Mouse (Mus musculus) megakaryocyte progenitor cell, adult 5-6 weeks (primary cell): ENCODE measurements around the gene Usp10. TPM values are rescaled to one million over a fixed set of nuclear protein-coding genes. Genes with fewer than 3 reads are reported as not detected.
A peak's percentile ranks its signal among the peaks of the same experiment; 100 is the strongest.

Experiments
- ATAC-seq: replicated peaks from 2 replicates; pipeline ENCODE4 v1.8.0; 2016; ENCODE audit warnings: mild to moderate bottlenecking, moderate TSS enrichment, inconsistent platforms; ENCODE audit not compliant: poor library complexity
- total RNA-seq, 2 experiments: library from RNA; stranded (forward) in 1 of 2; stranded (reverse) in 1 of 2; fragments of 157-497, 149-512 nt in 1 of 2; fragments of 200-1000 nt in 1 of 2; gene quantifications; 2 replicates each; pipeline versions ENCODE4 v1.2.3 to v1.2.4; 2015 to 2017

Usp10 gene
- total RNA-seq (2015) (71.9 and 73.0 TPM in 2 replicates), total RNA-seq (2017) (43.7 and 80.3 TPM in 2 replicates)

DNA sequence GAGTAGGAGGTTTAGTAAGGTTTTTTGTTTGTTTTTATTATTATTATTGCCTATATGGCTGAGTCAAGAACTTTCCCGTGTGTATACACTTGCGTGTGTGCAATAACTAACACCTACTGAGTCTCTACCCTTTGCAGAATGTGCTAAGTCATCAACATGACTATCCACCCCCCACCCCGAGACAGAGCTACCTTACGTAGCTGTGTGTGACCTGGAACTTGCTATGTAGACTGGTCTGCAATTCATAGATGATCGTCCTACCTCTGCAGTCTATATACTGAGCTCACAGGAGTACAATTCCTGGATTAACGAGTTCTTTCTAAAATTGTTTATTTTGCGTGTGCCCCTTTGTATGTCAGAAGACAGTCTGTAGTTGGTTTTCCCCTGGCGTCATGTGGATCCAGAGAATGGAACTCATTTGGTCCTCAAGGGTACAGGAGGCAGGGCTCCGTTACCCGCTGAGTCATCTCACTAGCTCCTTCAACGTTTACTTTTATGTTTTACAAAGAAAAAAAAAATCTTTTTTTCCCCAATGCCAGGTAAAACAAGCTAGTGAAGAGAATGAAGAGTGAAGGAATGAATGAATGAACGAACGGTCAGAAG is at the start of gene Usp10:
Gene Usp10 (plus strand): TSS at position 417 of the 603 bp plus-strand sequence.
- ATAC-seq, result peak; percentile 21; the same call in 1 of the 2 replicates

DNA sequence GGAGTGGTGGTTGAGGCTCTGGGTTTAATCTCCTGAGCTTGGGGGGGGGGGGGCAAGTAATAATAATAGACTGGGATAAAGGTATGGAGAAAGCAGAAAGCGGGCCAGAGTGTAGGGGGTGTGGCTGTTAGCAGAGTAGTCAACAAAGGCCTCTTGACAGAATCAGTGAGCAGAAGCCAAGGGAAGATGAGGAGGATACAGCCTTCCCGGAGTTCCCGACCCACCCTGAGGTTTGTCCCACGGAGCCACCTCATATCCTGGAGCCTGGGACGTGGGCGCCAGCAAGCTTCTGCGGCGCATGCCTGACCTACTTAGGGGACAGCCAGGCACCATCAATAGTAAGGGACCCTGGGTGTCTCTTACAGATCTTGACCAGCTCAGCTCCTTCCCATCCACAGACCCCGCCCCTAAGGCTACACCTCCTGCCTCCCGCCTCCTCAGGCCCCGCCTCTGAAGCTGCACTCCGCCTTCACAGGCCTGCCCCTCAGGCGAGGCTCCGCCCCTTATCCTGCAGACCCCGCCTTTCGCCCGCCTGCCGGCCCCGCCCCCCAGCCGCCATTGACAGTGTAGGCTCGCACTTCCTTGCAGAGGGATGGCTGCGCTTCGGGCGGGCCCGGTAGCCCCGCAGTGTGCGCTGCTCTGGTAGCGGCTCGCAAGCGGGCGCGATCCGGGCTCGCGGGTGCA is 48.3 kb upstream of the Usp10 start, which contains the start of gene Klhl36:
Gene Klhl36 (plus strand): TSS at position 561 of the 684 bp plus-strand sequence.
- ATAC-seq, result peak; percentile 96

DNA sequence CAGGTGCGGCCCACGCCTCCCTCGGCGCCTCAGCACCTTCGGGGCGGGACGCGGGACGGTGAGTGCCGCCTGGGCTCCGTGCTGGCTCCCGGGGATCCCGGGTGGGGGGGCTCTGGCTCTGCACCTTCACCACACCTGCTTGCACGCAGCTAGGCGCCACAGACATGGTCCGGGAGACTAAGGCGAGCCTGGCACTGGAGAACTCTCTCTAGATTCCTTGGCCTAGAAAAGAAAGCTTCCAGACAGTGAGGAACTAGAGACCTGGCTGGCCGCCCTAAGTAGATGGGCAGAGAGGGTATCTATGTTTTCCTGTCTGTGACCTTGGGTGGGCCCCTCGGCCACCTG is 47.8 kb upstream of the Usp10 start:
- no peak for ATAC-seq

DNA sequence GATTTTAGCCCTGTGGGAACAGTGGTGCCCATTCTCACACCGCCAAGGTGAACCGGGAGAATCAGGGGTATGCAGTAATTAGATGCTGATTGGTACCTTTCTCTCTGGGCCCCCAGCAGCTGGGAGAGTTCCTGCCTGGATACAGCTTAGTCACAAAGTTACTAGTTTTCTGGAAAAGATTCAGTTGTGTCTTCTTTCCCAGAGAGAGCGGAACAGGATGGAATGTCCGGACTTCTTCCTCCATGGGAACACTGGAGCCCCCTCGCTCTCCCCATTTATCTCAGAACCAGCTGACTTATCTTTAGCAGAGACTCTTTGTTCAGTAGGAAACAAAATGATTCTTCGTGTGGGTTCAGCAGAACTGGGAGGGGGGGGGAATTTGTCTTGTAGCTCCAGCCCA is 47.4 kb upstream of the Usp10 start:
- ATAC-seq, result no peak

DNA sequence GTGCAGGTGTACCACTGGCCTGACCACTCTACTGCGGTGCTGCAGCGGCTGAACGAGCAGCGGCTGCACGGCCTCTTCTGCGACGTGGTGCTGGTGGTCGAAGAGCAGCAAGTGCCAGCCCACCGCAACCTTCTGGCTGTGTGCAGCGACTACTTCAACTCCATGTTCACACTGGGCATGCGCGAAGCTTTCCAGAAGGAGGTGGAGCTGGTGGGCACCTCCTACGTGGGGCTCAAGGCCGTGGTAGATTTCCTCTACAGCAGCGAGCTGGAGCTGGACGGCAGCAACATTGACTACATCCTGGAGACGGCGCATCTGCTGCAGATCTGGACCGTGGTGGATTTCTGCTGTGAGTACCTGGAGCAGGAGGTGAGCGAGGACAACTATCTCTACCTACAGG is 40.5 kb upstream of the Usp10 start:
- ATAC-seq, result no peak

DNA sequence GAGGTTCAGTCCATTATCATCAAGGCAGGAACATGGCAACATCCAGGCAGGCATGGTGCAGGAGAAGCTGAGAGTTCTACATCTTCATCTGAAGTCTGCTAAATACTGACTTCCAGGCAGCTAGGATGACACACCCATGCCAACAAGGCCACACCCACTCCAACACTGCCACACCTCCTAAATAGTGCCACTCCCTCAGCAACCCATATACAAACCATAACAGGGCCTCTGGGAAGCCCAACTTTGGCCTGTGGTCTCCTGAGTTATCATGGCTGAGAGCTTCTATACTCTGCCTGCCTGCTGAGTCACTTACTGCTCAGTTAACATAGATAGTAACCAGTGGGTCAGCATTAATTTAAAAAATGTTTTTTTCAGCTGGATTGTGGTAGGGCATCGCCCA is 37.0 kb upstream of the Usp10 start:
- peak; percentile 99 for ATAC-seq

DNA sequence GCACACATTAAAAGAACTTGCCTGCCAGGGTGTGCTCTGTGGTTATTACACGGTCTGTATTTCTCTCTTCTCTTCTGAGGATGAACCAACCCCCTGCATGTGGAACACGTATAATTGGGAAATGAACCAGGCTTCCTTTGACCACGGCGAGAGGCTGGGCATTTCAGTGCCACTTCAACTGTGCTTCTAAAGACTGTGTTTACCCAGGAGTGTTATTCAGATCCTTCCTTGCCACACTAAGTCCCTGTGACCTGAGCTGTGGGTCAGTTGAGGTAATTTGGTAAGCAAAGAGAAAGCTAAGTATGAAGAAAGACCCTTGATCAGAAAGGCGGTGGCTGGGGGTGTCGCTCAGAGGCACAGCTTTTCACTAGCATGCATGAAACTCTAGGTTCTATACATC is 28.9 kb upstream of the Usp10 start:
- no peak for ATAC-seq

DNA sequence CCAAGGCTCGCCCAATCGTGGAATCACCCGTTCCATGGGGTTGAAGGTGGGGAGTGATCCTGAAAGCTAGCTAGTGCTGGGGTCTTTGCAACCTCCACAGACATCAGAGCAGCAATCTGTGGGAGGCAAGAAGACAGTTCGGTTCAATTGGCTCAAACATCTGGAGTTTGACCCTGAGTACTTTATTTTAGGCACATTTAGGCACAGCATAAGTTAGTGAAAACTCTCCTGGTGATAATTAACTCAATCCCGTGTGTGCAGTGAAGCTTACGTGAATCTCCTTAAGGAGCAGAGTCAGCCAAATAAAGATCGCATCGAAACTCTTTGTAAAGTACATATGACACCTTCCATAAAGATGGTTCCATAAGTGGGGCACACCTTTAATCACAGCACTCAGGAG is 28.2 kb upstream of the Usp10 start:
- no peak for ATAC-seq

DNA sequence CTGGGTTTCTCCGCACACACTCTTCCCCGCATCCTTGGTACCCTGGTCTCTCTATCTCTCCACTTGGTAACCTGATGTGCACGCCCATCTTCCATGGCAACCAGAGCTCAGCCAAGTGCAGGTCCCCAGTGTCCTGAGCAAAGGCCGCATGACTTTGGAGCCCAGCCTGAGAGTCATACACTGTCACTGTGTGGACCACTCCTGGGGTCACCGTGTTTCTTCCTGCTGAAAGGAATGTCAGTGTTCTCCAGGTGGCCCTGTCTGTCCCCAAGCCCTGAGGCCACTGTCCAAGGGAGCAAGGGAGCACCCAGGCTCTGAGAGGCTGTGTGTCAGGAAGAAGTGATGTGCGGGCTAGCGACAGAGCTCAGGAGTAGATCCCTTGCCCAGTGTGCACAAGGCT is 26.9 kb upstream of the Usp10 start:
- ATAC-seq, result no peak

DNA sequence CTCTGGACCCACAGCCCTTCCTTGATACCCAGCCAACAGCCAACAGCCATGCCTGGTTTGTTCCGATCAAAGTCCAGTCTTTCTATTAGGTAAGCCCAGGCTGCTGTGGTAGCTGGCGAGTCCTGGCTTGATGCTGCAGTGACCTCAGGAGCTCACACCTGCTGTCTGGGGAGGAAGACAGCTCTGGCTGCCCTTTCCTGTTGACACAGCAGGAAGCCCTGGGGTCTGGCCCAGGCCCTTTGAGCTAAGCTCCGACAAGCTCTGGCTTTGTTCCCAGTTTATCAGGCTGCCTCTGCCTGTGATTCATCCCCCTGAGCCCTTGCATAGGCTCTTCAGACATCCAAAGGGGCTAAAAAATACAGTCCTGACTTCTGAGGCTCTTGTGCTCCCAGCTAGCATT is 24.5 kb upstream of the Usp10 start:
- ATAC-seq, result no peak

DNA sequence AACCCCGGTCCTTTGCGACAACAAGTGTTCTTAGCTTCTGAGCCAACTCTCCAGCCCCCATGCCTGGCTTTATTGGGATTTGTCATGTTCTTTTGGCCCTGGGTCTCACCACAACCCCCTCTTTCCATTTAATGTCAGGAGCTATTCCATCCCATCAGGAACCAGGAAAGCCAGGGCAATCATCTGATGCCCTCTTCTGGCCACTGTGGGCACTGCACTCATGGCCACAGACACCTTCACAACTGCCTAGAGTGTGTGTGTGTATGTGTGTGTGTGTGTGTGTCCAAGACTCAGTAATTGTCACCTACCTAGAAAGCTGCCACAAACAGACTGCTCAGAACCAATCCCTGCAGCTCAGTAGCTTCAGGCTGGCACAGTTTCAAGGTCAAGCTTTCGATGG is 23.0 kb upstream of the Usp10 start:
- ATAC-seq, result peak; percentile 86

DNA sequence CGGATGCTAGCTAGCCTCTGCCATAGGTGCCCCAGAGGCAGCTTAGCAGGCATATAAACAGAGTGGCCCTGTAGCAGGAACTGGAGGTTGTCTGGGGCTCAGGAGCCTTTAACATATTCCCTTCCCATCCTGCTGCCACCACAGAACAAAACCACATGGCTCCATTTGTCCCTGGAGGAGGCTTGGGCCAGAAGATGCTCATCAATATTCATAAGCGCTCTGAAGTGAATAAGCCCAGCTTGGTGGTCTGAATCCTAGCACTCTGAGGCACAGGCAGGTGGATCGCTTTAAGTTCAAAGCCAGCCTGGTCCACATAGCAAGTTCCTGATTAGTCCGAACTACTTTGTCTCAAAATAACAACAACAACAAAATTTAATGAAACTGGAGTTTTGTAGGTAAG is 22.1 kb upstream of the Usp10 start:
- no peak for ATAC-seq

DNA sequence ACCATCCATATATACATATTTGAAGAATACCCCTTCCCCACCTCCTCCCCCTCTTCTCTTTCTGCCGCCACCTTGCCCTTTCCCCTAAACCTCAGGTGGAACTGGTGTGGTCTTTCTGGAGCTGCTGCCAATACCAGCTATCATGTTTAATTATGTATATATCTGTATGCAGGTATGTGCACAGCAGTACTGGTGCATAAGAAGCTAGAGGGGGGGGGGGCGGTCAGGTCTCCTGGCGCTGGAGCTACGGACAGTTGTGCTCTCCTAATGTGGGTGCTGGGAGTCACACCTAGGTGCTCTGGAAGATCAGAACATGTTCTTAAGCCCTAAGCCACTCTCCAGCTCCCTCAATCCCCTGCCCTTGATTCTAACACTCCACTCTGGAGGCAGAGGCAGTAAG is 13.1 kb upstream of the Usp10 start:
- ATAC-seq, result no peak

DNA sequence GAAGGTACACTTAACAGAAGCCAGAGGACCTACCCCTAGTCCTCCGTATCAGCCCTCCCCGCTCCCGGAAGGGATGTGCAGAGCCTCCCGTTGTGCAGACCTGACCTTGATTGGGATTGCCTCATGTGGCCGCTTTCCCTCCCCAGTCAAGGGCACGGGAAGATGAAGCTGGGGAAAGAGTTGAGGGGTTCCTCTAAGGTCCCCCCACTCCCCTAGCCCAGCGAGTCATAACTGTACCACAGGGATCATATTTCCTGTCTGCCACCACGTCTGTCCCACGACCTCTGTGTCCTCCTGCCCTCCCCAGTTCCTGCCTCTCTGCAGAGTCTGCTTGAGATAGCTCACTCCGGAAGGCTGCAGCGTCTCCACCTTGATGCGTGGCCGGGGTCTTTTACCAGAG is 12.2 kb upstream of the Usp10 start:
- ATAC-seq, result peak; percentile 55

DNA sequence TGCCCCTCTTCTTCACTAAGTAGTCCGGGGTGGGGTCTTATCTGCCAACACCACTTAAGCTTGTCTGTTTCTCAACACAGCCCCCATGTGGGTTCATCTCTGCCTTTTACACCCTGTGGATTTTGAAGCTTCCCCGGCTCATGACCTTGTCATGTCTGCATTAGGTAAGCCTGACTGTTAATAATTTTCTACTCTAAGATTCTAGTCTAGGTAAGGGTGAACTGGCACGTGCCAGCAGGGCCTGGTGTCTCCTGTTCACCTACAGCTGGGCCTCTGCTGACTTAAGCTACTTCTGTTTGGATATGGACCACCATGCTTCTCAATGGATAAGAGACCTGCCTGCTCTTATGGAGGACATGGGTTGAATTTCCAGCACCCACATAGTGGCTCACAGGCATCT is 8.8 kb upstream of the Usp10 start:
- no peak for ATAC-seq

DNA sequence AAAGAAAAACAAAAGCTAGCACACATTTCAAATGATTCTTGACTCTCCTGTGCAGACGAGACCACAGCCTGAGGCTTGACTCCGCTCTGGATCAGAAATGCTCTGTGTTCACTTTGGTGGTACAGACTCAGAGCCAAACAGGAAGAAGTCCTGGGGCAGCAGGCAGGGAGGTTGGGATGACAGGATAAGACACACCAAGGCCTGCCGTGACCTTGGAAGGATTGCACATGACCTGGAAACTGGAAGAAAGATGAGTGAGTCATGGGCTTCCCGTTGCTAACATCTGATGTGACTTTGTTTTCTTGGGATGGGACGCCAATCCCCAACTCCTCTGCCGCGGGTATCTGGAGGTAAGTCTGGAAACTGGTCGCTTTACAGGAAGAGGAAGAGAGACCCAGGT is 8.2 kb upstream of the Usp10 start:
- ATAC-seq, result no peak

DNA sequence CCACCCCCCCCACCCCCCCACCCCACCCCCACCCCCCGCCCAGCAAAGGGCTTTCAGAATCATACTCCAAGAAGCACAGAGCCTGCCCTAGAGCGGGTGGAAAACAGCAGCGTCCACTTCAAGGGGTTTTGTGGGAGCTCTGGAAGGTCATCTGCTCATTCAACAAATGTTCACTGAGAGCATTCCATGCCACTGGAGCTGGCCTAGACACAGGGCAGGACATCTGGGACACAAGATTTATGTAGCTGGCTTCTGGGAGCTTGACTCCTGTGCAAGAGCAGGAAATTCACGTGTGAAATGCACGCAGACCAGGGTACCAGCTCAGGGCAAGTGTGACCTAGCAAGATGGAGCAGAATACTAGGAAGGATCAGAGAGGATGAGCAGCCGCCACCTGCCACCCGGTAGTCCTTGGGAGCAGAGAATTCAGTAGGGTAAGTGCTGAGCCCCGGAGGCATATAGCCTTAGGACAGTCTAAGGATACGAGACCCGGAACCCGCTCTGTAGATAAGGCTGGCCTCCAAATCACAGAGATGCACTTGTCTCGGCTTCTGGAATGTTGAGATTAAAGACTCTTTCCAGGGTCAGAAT is 5.7 kb upstream of the Usp10 start:
- no peak for ATAC-seq

DNA sequence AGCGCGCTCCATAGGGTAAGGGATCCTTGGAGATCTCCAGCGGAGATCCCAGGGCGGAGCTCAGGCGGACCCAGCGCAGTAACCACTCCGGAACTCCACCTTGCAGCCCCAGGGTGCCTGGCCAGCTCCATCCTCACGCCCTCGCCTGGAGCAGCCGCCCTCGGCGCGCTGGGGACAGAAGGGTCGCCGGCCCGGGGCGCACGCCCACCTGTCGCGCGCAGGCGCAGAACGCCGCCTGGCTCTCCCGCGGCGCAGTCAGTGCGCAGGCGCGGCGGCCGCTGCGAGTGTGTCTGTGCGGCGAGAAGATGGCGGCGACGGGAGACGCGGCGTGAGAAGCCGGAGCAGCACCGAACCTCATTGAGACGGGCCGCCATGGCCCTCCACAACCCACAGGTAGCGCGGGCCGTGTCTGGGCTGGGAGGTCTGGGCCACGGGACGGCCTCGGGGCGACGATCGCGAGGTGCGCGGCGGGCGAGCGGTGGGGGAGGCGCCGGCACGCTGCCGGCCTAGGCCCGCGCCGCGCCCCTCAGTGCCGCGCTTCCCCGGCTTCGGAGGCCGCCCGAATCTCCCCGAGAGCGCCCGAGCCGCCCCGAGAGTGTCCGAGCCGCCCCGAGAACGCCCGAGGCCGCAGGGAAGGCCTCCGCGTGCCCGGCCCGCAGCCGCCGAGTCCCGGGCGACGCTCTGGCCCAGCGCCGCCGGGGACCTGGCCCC is 542 bp downstream of the Usp10 start, which contains the start of gene Gm20388:
Gene Gm20388 (plus strand): TSS at position 295 of the 711 bp plus-strand sequence.
- peak; percentile 79 for ATAC-seq

DNA sequence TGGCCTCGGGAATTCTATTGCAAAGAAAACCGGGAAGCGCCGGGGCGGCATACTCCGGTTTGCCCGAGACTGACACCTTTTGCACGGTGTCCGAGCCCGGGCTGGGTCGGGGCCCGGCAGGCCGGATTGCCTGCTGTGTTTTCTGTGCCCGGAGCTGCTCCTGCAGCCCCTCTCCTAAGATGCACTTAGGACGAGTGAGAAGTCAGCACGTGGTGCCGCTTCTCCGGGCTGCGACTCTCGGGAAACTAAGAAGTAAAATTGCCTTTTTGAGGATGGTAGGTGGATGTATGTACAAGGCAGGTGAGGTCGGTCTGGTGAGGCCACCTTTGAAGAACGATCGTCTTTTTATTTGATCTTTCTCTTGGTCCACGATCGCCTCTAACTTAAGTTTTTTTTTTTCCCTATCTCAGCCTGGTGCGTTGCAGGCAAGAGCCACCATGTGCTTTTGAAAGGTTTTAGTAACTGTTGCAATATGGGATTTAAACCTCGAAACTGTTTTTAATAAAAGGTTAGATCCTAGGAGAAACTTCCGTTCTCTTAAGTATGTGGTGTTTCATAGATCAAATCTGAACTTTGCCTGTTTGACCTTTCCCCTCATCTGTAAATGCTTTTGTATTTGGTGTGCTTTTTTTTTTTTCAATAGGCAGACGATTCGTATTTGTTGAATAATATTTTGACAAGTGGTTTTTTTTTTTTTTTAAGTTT is 1.2 kb downstream of the Usp10 start:
- ATAC-seq, result no peak

DNA sequence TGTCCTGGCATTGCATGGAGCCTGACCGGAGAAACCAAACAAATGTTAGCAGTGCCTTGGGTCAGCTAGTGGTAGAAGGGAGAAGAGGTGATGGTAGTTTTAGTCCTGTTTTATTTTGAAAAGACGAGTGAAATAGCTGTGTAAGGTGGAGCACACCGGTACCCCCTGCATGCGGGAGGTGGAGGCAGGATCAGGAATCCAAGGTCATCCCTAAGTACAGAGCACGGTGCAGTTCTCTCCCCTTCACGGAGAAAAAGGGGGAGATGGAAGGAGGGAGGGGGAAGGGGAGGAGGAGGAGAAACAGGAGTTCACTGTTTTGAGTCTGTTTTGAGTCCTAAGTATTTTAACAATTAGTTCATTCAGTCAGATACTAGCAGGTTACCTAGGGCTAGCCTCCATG is 2.5 kb downstream of the Usp10 start:
- no peak for ATAC-seq

DNA sequence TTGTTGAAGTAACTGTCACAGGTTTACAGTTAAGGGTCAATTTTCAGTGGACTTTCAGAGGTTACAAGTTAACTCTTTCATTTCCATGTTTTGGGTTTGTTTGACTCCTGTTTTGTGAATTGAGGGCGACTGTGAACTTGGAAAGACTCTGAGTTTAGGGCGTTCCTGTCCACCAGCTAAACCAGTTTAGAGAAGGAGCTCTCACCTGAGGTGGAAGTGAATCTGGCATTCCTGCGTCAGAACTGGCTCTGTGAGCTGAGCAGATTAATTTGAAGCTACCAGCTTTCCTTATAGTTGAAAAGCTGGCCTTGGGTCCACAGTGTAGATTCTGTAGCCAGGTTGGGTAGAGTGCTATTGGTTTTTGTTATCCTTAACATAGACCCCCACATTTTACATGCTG is 3.0 kb downstream of the Usp10 start:
- ATAC-seq, result no peak
